Mouse (Mus musculus): ENCODE measurements around the gene Utp20. TPM values are rescaled to one million over a fixed set of nuclear protein-coding genes. Genes with fewer than 3 reads are reported as not detected.
A peak's percentile ranks its signal among the peaks of the same experiment; 100 is the strongest.

Gene Utp20
- polyA plus RNA-seq, 1 experiment = 6.1 TPM

DNA sequence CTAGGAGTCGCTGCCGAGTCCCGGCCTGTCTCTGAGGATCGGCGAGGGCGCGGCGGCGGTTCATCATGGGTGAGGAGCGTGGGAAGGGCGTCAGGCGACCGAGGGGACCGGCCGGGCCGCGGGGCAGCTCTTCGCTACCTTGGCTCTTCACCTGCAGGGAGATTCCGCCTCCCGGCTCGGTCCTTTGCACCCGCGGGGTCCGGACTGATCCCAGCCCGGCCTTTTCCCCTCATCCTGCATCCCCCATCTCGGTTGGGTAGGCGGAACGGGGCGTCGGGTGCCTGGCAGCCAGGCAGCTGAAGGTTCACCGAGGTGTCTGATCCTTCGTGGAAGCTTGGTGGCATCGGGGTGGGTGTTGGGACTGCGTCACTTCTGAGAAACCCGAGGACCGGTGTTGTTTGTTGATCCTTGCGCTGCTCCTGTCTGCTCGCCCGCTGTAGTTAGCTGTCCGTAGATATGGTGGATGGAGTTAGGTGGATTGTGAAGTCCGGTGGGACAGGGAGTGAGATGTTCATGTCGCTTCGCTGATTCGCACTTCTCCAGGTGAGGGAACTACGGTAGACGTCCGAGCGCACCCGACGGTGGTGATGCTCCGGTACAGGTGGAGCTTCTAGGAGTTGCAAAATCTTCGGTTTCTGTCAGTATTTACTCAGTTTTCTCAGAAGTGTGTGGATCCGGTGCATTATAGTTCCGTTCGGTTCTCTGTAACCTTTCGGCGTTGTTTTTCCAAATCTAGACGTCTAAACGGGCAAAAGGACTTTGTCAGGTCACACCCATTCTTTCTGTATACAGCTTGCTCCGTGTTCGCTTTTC, 94.9 kb downstream of the Utp20 start:
- Histone ChIP-seq H3K27me3 (ENCODE audit: control insufficient read depth, insufficient read depth, low read length) (no peaks in the 10 kb centered on the region), H3K4me1 (ENCODE audit: control insufficient read depth, insufficient read depth, low read length) (peaks cover 2% of the 10 kb centered on the region; the same call in 1 of the 2 replicates), H3K27ac (ENCODE audit: control insufficient read depth, insufficient read depth, low read depth, low read length) (peak overlapping the region; percentile 90), H3K36me3 (ENCODE audit: control insufficient read depth, insufficient read depth, low read length) (no peaks in the 10 kb centered on the region), H3K4me3 (ENCODE audit: control insufficient read depth, low read depth, low read length) (peak overlapping the region; percentile 99)
- no peak for TF ChIP-seq POLR2A (IDR thresholded peaks at IDR 0.05; ENCODE audit: control insufficient read depth, low read depth, low read length)
- TF ChIP-seq CTCF (IDR thresholded peaks at IDR 0.05; ENCODE audit: control insufficient read depth, insufficient read depth, insufficient replicate concordance, low read depth, low read length) = no peak

DNA sequence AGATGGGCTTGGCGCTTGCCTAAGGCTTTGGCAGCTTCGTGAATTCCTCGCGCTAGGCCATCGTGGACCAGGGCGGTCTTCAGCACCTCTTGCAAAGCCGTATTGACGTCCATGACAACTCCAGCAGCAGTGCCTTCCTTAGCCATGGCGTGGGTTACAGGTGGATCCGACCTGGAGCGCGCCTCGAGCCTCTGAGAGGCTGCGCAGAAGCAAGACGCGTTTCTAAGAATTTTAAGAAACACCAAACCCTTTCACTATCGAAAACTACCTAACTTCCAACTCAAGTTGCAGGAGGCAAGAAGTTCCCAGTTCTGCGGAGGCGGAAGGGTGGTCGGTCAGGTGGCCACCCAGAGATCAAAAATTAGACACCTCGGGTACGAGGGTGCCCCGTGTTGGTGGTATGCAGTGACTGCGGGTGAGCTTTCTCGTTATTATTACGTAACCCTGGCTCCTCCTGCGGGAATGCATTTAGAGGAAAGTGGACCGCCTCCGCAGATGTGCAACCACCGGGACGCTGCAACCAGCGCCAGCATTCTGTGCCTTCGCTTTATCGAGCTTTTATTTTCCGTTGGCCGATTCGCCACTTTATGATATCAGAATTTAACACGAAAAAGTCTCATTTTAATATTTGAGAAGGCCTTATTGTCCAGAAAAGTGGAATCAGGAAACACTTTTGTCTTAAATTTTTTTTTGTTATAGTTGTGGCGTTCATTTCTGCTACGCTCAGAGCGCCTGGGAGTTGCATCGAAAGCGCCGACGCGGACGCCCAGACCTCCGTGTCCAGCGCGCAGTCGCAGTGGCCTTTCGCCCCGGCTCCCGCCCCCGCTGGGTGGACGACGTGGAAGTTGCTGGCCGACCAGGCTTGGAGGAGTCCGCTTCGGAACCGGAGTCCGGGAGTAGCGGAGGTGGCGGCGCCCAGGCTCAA, 95.8 kb downstream of the Utp20 start, which contains the start of gene Arl1:
TSS of gene Arl1 (plus strand) at position 288 of the 925 bp plus-strand sequence.
- no peaks in the 10 kb centered on the region for H3K36me3 ChIP-seq (ENCODE audit: control insufficient read depth, insufficient read depth, low read length)
- peak within 1 kb of the TSS; percentile 99 for H3K4me3 ChIP-seq (ENCODE audit: control insufficient read depth, low read depth, low read length)
- peak within 1 kb of the TSS; percentile 90 for H3K27ac ChIP-seq (ENCODE audit: control insufficient read depth, insufficient read depth, low read depth, low read length)
- no peaks in the 10 kb centered on the region for H3K27me3 ChIP-seq (ENCODE audit: control insufficient read depth, insufficient read depth, low read length)
- H3K4me1 ChIP-seq (ENCODE audit: control insufficient read depth, insufficient read depth, low read length) = peaks cover 2% of the 10 kb centered on the region; the same call in 1 of the 2 replicates
- TF ChIP-seq CTCF (IDR thresholded peaks at IDR 0.05; ENCODE audit: control insufficient read depth, insufficient read depth, insufficient replicate concordance, low read depth, low read length) (no peak), POLR2A (IDR thresholded peaks at IDR 0.05; ENCODE audit: control insufficient read depth, low read depth, low read length) (peak; percentile 55; the same call in 1 of the 2 replicates)

DNA sequence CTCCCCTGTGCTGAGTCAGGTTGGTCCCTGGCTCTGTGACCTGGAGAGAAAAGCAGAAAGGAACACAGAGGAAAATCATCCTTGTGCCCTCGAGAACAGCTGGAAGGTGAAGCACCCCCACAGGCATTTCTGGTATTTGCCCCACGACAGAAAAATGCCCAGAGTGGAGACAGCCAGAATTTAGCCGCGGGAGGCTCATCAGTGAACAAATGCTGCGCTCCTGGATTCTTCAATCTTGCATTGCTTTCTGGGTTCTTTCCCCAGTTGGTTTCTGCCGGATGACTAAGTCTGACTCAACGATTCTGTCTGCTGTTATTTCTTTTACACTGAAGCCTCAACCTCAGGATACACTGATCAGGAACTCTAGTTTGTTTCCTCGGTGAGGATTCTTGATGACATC, 98.4 kb downstream of the Utp20 start:
- H3K36me3 ChIP-seq (ENCODE audit: control insufficient read depth, insufficient read depth, low read length) = no peaks in the 10 kb centered on the region
- H3K4me3 ChIP-seq (ENCODE audit: control insufficient read depth, low read depth, low read length) = no peak overlapping the region
- H3K27me3 ChIP-seq (ENCODE audit: control insufficient read depth, insufficient read depth, low read length) = no peaks in the 10 kb centered on the region
- peaks cover 5% of the 10 kb centered on the region for H3K4me1 ChIP-seq (ENCODE audit: control insufficient read depth, insufficient read depth, low read length)
- no peak for TF ChIP-seq CTCF (IDR thresholded peaks at IDR 0.05; ENCODE audit: control insufficient read depth, insufficient read depth, insufficient replicate concordance, low read depth, low read length)
- TF ChIP-seq POLR2A (IDR thresholded peaks at IDR 0.05; ENCODE audit: control insufficient read depth, low read depth, low read length) = no peak
- no peak overlapping the region for H3K27ac ChIP-seq (ENCODE audit: control insufficient read depth, insufficient read depth, low read depth, low read length)

DNA sequence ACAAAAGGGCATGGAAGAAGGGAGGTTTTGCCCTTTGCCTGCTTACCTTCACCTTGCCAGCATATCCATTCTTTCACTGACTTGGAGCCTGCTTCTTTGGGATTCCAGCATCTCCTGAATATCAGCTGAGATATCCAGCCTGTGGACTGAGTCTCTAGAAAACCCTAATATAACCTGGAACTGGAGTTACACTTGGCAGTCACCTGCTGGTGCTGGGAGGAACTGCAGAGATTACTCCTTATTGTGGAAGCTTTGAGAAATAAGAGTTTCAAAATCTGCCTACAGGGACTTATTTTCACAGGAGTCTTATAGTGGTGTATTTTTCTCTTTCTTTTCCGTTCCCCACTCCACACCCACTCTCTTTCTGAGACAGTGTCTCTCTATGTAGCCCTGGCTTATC, 99.5 kb downstream of the Utp20 start:
- no peak for TF ChIP-seq CTCF (IDR thresholded peaks at IDR 0.05; ENCODE audit: control insufficient read depth, insufficient read depth, insufficient replicate concordance, low read depth, low read length)
- no peaks in the 10 kb centered on the region for H3K27me3 ChIP-seq (ENCODE audit: control insufficient read depth, insufficient read depth, low read length)
- H3K36me3 ChIP-seq (ENCODE audit: control insufficient read depth, insufficient read depth, low read length) = no peaks in the 10 kb centered on the region
- H3K4me1 ChIP-seq (ENCODE audit: control insufficient read depth, insufficient read depth, low read length) = peaks cover 3% of the 10 kb centered on the region
- H3K27ac ChIP-seq (ENCODE audit: control insufficient read depth, insufficient read depth, low read depth, low read length) = no peak overlapping the region
- no peak overlapping the region for H3K4me3 ChIP-seq (ENCODE audit: control insufficient read depth, low read depth, low read length)

DNA sequence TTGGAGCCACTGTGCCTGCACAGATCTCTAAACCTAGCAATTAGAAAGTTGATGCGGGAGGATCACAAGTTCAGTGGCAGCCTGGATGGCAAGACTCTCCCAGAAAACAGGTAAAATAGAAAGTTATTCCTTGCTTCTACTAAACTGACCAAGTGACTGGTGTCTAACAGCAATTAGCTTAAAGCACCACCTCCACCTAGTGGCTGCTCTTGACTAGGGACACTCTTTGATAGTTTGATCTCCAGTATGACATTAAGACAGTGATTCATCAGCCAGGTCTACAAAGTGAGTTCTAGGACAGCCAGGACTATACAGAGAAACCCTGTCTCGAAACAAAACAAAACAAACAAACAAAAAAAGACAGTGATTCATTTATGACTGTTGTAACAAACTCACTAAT, 101.3 kb downstream of the Utp20 start:
- TF ChIP-seq CTCF (IDR thresholded peaks at IDR 0.05; ENCODE audit: control insufficient read depth, insufficient read depth, insufficient replicate concordance, low read depth, low read length) = no peak
- no peak for TF ChIP-seq POLR2A (IDR thresholded peaks at IDR 0.05; ENCODE audit: control insufficient read depth, low read depth, low read length)
- Histone ChIP-seq H3K27me3 (ENCODE audit: control insufficient read depth, insufficient read depth, low read length) (no peaks in the 10 kb centered on the region), H3K4me1 (ENCODE audit: control insufficient read depth, insufficient read depth, low read length) (peaks cover 3% of the 10 kb centered on the region), H3K4me3 (ENCODE audit: control insufficient read depth, low read depth, low read length) (no peak overlapping the region), H3K27ac (ENCODE audit: control insufficient read depth, insufficient read depth, low read depth, low read length) (no peak overlapping the region), H3K36me3 (ENCODE audit: control insufficient read depth, insufficient read depth, low read length) (no peaks in the 10 kb centered on the region)

DNA sequence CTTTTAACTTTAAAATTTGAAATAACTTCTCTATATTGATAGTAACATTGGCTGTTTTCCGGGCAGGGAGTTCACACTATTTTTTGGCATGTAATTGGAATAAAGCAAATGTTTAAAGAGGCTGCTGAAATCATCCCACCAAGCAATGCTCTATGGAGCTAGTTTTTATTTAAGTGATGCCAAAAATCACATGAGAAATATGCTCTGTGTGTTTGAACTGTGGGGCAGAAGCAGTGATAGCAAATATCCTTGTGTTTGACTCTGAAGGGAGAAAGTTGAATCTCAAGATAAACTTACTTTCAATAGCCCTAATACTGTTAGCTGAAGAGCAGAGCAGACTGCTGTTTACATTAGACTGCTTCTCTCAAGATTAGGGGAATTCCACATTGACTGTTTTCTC, 107.0 kb downstream of the Utp20 start:
- Histone ChIP-seq H3K36me3 (ENCODE audit: control insufficient read depth, insufficient read depth, low read length) (no peaks in the 10 kb centered on the region), H3K27me3 (ENCODE audit: control insufficient read depth, insufficient read depth, low read length) (no peaks in the 10 kb centered on the region), H3K27ac (ENCODE audit: control insufficient read depth, insufficient read depth, low read depth, low read length) (no peak overlapping the region), H3K4me3 (ENCODE audit: control insufficient read depth, low read depth, low read length) (no peak overlapping the region), H3K4me1 (ENCODE audit: control insufficient read depth, insufficient read depth, low read length) (peaks cover 7% of the 10 kb centered on the region)
- TF ChIP-seq CTCF (IDR thresholded peaks at IDR 0.05; ENCODE audit: control insufficient read depth, insufficient read depth, insufficient replicate concordance, low read depth, low read length) (no peak), POLR2A (IDR thresholded peaks at IDR 0.05; ENCODE audit: control insufficient read depth, low read depth, low read length) (no peak)

DNA sequence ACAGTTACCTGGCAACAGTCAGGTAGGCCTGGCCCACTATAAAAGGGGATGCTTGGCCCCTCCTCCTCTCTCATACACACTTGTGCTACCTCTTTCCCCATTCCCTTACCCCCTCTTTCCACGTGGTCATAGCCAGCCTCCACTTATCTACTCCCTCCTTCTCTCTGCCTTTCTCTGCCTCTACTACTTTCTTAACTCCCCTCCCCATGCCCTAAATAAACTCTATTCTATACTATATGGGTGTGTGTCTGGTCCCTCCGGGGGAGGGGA, 108.9 kb downstream of the Utp20 start:
- Histone ChIP-seq H3K4me3 (ENCODE audit: control insufficient read depth, low read depth, low read length) (no peak overlapping the region), H3K36me3 (ENCODE audit: control insufficient read depth, insufficient read depth, low read length) (no peaks in the 10 kb centered on the region), H3K27ac (ENCODE audit: control insufficient read depth, insufficient read depth, low read depth, low read length) (no peak overlapping the region), H3K27me3 (ENCODE audit: control insufficient read depth, insufficient read depth, low read length) (no peaks in the 10 kb centered on the region), H3K4me1 (ENCODE audit: control insufficient read depth, insufficient read depth, low read length) (peaks cover 5% of the 10 kb centered on the region)
- TF ChIP-seq CTCF (IDR thresholded peaks at IDR 0.05; ENCODE audit: control insufficient read depth, insufficient read depth, insufficient replicate concordance, low read depth, low read length) = no peak
- no peak for TF ChIP-seq POLR2A (IDR thresholded peaks at IDR 0.05; ENCODE audit: control insufficient read depth, low read depth, low read length)
